Mouse (Mus musculus) monocyte, adult 2 months (primary cell): ENCODE data around the gene Auh.
A peak's percentile ranks its signal among the peaks of the same experiment; 100 is the strongest.

Source experiments
- DNase-seq, 2 experiments: peaks; one replicate each; pipeline ENCODE4 v3.0.0; 2022; ENCODE audit warnings: low spot score in 2 of 2, low read depth in 1 of 2

Gene Auh

GRCm38 (mm10) chr13:52843536-52844178 is 85.8 kb downstream of the Auh start:
- DNase-seq, result no peak

GRCm38 (mm10) chr13:52836231-52836630 is 93.2 kb downstream of the Auh start:
- no peak for DNase-seq

GRCm38 (mm10) chr13:52834591-52834990 is 94.9 kb downstream of the Auh start:
- no peak for DNase-seq

GRCm38 (mm10) chr13:52833748-52834147 is 95.7 kb downstream of the Auh start:
- no peak for DNase-seq

- DNase-seq, result no peak
Measured at GRCm38 (mm10) chr13:52833220-52833619, 96.3 kb downstream of the Auh start.

- no peak for DNase-seq
Measured at GRCm38 (mm10) chr13:52832481-52833170, 96.9 kb downstream of the Auh start.

GRCm38 (mm10) chr13:52831037-52831757 is 98.3 kb downstream of the Auh start:
- DNase-seq, result no peak

- no peak for DNase-seq
Measured at GRCm38 (mm10) chr13:52828946-52829523, 100.4 kb downstream of the Auh start.

GRCm38 (mm10) chr13:52828217-52828616 is 101.3 kb downstream of the Auh start:
- no peak for DNase-seq

GRCm38 (mm10) chr13:52826666-52827065 is 102.8 kb downstream of the Auh start:
- no peak for DNase-seq

- no peak for DNase-seq
Measured at GRCm38 (mm10) chr13:52824754-52825153, 104.7 kb downstream of the Auh start.

GRCm38 (mm10) chr13:52822165-52823149 is 107.0 kb downstream of the Auh start:
- DNase-seq, result peak; percentile 59 to 61

- DNase-seq, result no peak
Measured at GRCm38 (mm10) chr13:52821571-52821970, 107.9 kb downstream of the Auh start.

- no peak for DNase-seq
Measured at GRCm38 (mm10) chr13:52819901-52820300, 109.6 kb downstream of the Auh start.

GRCm38 (mm10) chr13:52818760-52819159 is 110.7 kb downstream of the Auh start:
- DNase-seq, result peak; percentile 23 to 36

- DNase-seq, result no peak
Measured at GRCm38 (mm10) chr13:52817991-52818491, 111.4 kb downstream of the Auh start.

GRCm38 (mm10) chr13:52813750-52814149 is 115.7 kb downstream of the Auh start:
- DNase-seq, result no peak

GRCm38 (mm10) chr13:52812549-52813515 is 116.6 kb downstream of the Auh start:
- DNase-seq, result no peak

GRCm38 (mm10) chr13:52807722-52808121 is 121.8 kb downstream of the Auh start:
- DNase-seq, result no peak
